Mouse (Mus musculus) myocyte (in vitro differentiated cells): ENCODE results near the gene Cbx7.

ENCODE experiments used
- MAX ChIP-seq: IDR thresholded peaks from one replicate; pipeline ENCODE4 v1.6.1; 2011; ENCODE audit warnings: low read depth, mild to moderate bottlenecking, control low read depth
- MYOD1 ChIP-seq, 3 experiments: IDR thresholded peaks; one replicate each; pipeline ENCODE4 v1.6.1; 2011; ENCODE audit warnings: control low read depth in 2 of 3, low read depth in 2 of 3, mild to moderate bottlenecking in 2 of 3, moderate library complexity in 1 of 3; ENCODE audit not compliant: insufficient read length in 2 of 3, control insufficient read depth in 1 of 3
- POLR2A ChIP-seq: IDR thresholded peaks from one replicate; pipeline ENCODE4 v1.6.1; 2011; ENCODE audit warnings: low read depth, mild to moderate bottlenecking, control low read depth, moderate library complexity; ENCODE audit not compliant: insufficient read length
- SRF ChIP-seq: IDR thresholded peaks from one replicate; pipeline ENCODE4 v1.6.1; 2011; ENCODE audit warnings: low read depth; ENCODE audit not compliant: control insufficient read depth, insufficient read length
- USF1 ChIP-seq: IDR thresholded peaks from one replicate; pipeline ENCODE4 v1.6.1; 2011; ENCODE audit warnings: low read depth, mild to moderate bottlenecking, control low read depth, moderate library complexity

- TF ChIP-seq USF1 (no peak), SRF (no peak), MYOD1 (IDR thresholded peaks at IDR 0.05; ENCODE audit: control insufficient read depth in 1 of 3, insufficient read length in 2 of 3, low read depth in 2 of 3) (no peak), POLR2A (no peak), MAX (no peak)
These were observed 6.5 kb downstream of the Cbx7 start for GRCm38 (mm10) chr15:79964376-79964775.
